Mouse (Mus musculus): ENCODE measurements around the gene Rbms3. TPM values are rescaled to one million over a fixed set of nuclear protein-coding genes. Genes with fewer than 3 reads are reported as not detected.
A peak's percentile ranks its signal among the peaks of the same experiment; 100 is the strongest.

Rbms3 gene
- total RNA-seq, 2 experiments from 2014 or later: 11.0 to 17.4 TPM

DNA sequence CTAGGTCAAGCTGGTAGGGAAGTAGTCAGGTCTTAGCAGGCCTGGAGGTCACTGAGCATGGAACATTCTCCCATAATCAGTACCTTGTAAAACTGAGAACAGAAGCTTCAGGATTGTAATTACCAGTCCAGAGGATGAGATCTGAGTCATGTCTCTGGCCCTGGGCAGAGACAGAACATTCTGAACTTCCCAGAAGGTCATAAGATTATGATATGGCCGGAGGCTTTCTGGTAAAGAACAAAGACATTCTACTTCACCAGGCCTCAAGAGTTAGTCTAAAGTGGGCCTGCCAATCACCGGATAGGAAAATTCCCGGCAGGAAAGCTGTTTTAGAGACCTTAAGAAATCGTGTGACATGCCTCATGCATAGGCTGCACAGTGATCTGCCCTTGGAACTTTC, 799.8 kb downstream of the Rbms3 start:
- intact Hi-C loops (cut with DNase I): no loop called here
- DNase-seq (ENCODE audit: low spot score in 2 of 2): no peak

- DNase-seq (ENCODE audit: low spot score in 2 of 2): no peak
- intact Hi-C loops (cut with DNase I): no loop called here
Measured at GRCm38 (mm10) chr9:116821601-116822000, 808.1 kb downstream of the Rbms3 start.

- intact Hi-C loops (cut with DNase I): no loop called here
- DNase-seq (ENCODE audit: low spot score in 2 of 2): no peak
Measured at GRCm38 (mm10) chr9:116817196-116817595, 812.5 kb downstream of the Rbms3 start.

DNA sequence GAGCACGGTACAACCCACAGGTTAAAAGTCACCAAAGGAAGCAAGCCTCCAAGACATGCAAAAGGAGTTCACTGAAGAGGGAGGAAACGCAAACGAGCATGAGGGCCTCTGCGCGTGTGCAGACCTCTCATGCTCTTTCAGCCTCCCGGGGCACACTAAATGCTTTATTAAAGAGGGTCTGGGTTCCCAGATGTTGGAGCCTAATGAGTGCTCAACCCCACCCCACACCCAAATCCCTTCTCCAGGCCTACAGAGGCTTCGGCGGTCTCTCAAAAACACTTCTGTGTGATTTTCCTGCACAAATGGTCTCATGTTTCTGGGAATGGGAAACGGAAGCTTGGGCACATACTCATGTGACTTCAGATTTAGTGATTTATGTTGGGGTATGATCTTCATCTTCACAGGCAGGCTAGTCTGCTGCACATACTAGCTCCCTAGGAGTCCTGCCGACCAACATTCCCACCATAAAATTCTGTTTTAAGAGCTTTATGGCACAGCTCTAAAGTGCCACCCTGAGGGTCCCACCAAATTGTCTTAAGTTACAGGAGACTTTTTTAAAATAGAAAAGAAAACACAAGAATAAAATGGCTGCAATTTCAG, 815.1 kb downstream of the Rbms3 start:
- intact Hi-C loops (cut with DNase I): no loop called here
- DNase-seq (ENCODE audit: low spot score in 2 of 2): no peak

GRCm38 (mm10) chr9:116813396-116813795, 816.3 kb downstream of the Rbms3 start:
- no peak for DNase-seq (ENCODE audit: low spot score in 2 of 2)
- intact Hi-C loops (cut with DNase I): no loop called here

DNA sequence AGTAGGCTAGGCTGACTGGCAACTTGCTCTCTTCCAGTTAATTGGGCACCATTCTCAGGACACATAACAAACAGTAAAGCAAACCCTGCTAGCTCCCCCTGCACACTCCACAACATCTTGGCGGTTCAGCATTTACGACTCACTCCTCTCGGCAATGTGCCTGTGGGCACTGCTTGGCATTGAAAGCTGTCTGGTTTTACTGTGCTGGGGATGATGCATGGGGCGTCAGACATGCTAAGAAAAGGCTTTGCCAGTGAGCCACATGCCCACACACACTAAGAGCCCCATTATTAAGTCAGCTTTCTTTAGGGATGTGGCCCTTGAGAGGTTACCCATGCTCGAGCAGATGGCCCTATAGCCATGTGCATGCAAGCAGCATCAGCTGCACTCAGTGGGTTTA, 820.5 kb downstream of the Rbms3 start:
- intact Hi-C loops (cut with DNase I): no loop called here
- DNase-seq (ENCODE audit: low spot score in 2 of 2): no peak

GRCm38 (mm10) chr9:116808401-116808800, 821.3 kb downstream of the Rbms3 start:
- DNase-seq (ENCODE audit: low spot score in 2 of 2): no peak
- intact Hi-C loops (cut with DNase I): no loop called here

- peak; percentile 4 to 19 for DNase-seq (ENCODE audit: low spot score in 2 of 2)
- intact Hi-C loops (cut with DNase I): no loop called here
Measured at GRCm38 (mm10) chr9:116807166-116808081, 822.3 kb downstream of the Rbms3 start.

DNA sequence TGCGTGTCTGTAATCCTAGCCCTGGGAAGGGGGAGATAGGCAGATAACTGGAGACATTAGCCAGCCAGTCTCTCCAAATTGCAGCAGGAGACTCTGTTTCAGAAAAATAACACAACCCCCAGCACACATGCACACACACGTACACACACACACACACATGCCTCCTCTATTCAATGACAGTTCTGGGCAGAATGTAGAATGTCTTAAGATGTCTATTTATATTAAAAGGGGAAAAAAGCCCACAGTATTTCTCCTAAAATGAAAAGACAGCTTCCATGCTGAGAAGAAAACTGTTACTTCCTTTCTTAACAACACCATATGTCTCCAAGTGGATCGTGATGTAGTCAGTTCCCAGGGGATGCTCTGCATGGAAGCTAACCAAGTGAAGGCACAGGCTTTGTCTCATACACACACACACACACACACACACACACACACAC, 826.4 kb downstream of the Rbms3 start:
- DNase-seq (ENCODE audit: low spot score in 2 of 2): peak; percentile 14 to 57

GRCm38 (mm10) chr9:116802602-116803001, 827.1 kb downstream of the Rbms3 start:
- DNase-seq (ENCODE audit: low spot score in 2 of 2): peak in 1 of 2 experiments; percentile 16
- intact Hi-C loops (cut with DNase I): no loop called here

More for the DNA sequence above, 826.4 kb downstream of the Rbms3 start:
- intact Hi-C loops (cut with DNase I): no loop called here

- intact Hi-C loops (cut with DNase I): no loop called here
- DNase-seq (ENCODE audit: low spot score in 2 of 2): no peak
Measured at GRCm38 (mm10) chr9:116795240-116795955, 834.3 kb downstream of the Rbms3 start.

GRCm38 (mm10) chr9:116791850-116792249, 837.9 kb downstream of the Rbms3 start:
- intact Hi-C loops (cut with DNase I): no loop called here
- DNase-seq (ENCODE audit: low spot score in 2 of 2): no peak

- DNase-seq (ENCODE audit: low spot score in 2 of 2): no peak
- intact Hi-C loops (cut with DNase I): no loop called here
Measured at GRCm38 (mm10) chr9:116786136-116787046, 843.3 kb downstream of the Rbms3 start.

- intact Hi-C loops (cut with DNase I): no loop called here
- DNase-seq (ENCODE audit: low spot score in 2 of 2): no peak
Measured at GRCm38 (mm10) chr9:116771820-116772219, 857.9 kb downstream of the Rbms3 start.

- DNase-seq (ENCODE audit: low spot score in 2 of 2): no peak
- intact Hi-C loops (cut with DNase I): no loop called here
Measured at GRCm38 (mm10) chr9:116769358-116770054, 860.2 kb downstream of the Rbms3 start.

GRCm38 (mm10) chr9:116762395-116763025, 867.2 kb downstream of the Rbms3 start:
- no peak for DNase-seq (ENCODE audit: low spot score in 2 of 2)

GRCm38 (mm10) chr9:116748857-116749584, 880.7 kb downstream of the Rbms3 start:
- DNase-seq (ENCODE audit: low spot score in 2 of 2): no peak
- intact Hi-C loops (cut with DNase I): no loop called here

More at GRCm38 (mm10) chr9:116762395-116763025, 867.2 kb downstream of the Rbms3 start:
- intact Hi-C loops (cut with DNase I): no loop called here

DNA sequence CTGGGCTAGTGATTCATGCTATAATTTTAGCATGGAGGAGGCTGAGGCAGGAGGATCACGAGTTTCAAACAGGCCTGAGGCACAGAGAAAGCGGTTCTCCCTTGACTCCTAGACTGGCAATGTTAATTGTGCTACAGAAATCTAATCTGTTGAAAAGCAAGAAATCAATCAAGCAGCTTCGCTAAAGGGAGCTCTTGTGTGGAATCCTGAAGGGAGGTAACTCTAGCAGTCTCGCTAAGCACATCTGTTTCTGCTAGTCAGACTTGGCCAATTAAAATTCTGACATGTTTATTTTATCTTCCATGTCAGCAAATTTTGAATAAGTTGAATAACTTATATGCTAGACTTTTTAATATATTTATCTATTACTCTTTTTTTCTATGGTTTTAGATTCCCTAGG, 881.4 kb downstream of the Rbms3 start:
- intact Hi-C loops (cut with DNase I): no loop called here
- no peak for DNase-seq (ENCODE audit: low spot score in 2 of 2)

Data from left cerebral cortex, postnatal 25 days (tissue).